Mouse (Mus musculus): ENCODE data around the gene Gm5431.
"Not testable (repeated sequence)": the region's sequence is repeated elsewhere in the genome, so short reads cannot be mapped to it uniquely, and the experiment has no call there.

- not testable (repeated sequence) for TF ChIP-seq GATA1, TAL1 (IDR thresholded peaks at IDR 0.05; ENCODE audit: low read length)
These were observed 31.9 kb upstream of the Gm5431 start for GRCm38 (mm10) chr11:48933923-48934322.
